Mouse (Mus musculus) T-helper 2 cell (primary cell): ENCODE data around the gene Cpsf6.

Source experiments
- in situ Hi-C: fragments of 300-600 bp; cut with MboI, MseI; formaldehyde crosslinking; loops from one replicate; pipeline ENCODE4 v1.15.1; 2025; ENCODE audit warnings: high pct_unique_total_duplicates

Cpsf6 gene

GRCm38 (mm10) chr10:117386261-117386660 is 6.4 kb upstream of the Cpsf6 start:
- in situ Hi-C loops = no loop called here

GRCm38 (mm10) chr10:117385431-117385830 is 5.6 kb upstream of the Cpsf6 start:
- in situ Hi-C loops = no loop called here

- in situ Hi-C loops = no loop called here
These were observed 5.2 kb upstream of the Cpsf6 start for GRCm38 (mm10) chr10:117385086-117385430.

GRCm38 (mm10) chr10:117384386-117385085 is 4.7 kb upstream of the Cpsf6 start:
- in situ Hi-C loops = no loop called here

- in situ Hi-C loops = no loop called here
These were observed 4.1 kb upstream of the Cpsf6 start for GRCm38 (mm10) chr10:117383941-117384340.

GRCm38 (mm10) chr10:117382996-117383550 is 3.3 kb upstream of the Cpsf6 start:
- in situ Hi-C loops = no loop called here

GRCm38 (mm10) chr10:117382146-117382545 is 2.3 kb upstream of the Cpsf6 start:
- in situ Hi-C loops = no loop called here

GRCm38 (mm10) chr10:117380721-117381570 is 1.1 kb upstream of the Cpsf6 start:
- in situ Hi-C loops = no loop called here

GRCm38 (mm10) chr10:117379441-117379840 is 374 bp downstream of the Cpsf6 start:
- in situ Hi-C loops = no loop called here

- in situ Hi-C loops = no loop called here
These were observed 1.2 kb downstream of the Cpsf6 start for GRCm38 (mm10) chr10:117378642-117379041.

- in situ Hi-C loops = no loop called here
These were observed 1.6 kb downstream of the Cpsf6 start for GRCm38 (mm10) chr10:117378291-117378555.

GRCm38 (mm10) chr10:117377431-117378290 is 2.2 kb downstream of the Cpsf6 start:
- in situ Hi-C loops = no loop called here

GRCm38 (mm10) chr10:117376580-117377189 is 3.1 kb downstream of the Cpsf6 start:
- in situ Hi-C loops = no loop called here

GRCm38 (mm10) chr10:117375841-117376579 is 3.8 kb downstream of the Cpsf6 start:
- in situ Hi-C loops = no loop called here

- in situ Hi-C loops = no loop called here
These were observed 4.7 kb downstream of the Cpsf6 start for GRCm38 (mm10) chr10:117375163-117375562.

GRCm38 (mm10) chr10:117363106-117363505 is 16.7 kb downstream of the Cpsf6 start:
- in situ Hi-C loops = loop anchor here (10.0 kb wide), 1 partner anchor 72 kb away; no protein-coding TSS in a partner anchor

- in situ Hi-C loops = no loop called here
These were observed 20.9 kb downstream of the Cpsf6 start for GRCm38 (mm10) chr10:117358891-117359290.

- in situ Hi-C loops = loop anchor here (10.0 kb wide), 1 partner anchor 352 kb away; no protein-coding TSS in a partner anchor
These were observed 36.8 kb downstream of the Cpsf6 start for GRCm38 (mm10) chr10:117343000-117343399.

GRCm38 (mm10) chr10:117342406-117342805 is 37.4 kb downstream of the Cpsf6 start:
- in situ Hi-C loops = loop anchor here (10.0 kb wide), 1 partner anchor 352 kb away; no protein-coding TSS in a partner anchor

- in situ Hi-C loops = loop anchor here (10.0 kb wide), 1 partner anchor 354 kb away; no protein-coding TSS in a partner anchor
These were observed 38.8 kb downstream of the Cpsf6 start for GRCm38 (mm10) chr10:117341029-117341428.

- in situ Hi-C loops = no loop called here
These were observed 40.6 kb downstream of the Cpsf6 start for GRCm38 (mm10) chr10:117339241-117339640.
